Mouse (Mus musculus) midbrain, embryonic 14.5 days (tissue): ENCODE results near the gene Nmnat2. TPM values are rescaled to one million over a fixed set of nuclear protein-coding genes. Genes with fewer than 3 reads are reported as not detected.
A peak's percentile ranks its signal among the peaks of the same experiment; 100 is the strongest.

Source experiments
- ATAC-seq: fragments of 200-750 bp; cut with Nextera tagmentation; 2 replicates; pipeline ENCODE4 v1.8.0; 2017; ENCODE audit warnings: moderate number of reproducible peaks, moderate library complexity; ENCODE audit not compliant: low FRiP score, low TSS enrichment
- DNase-seq: peaks from one replicate; pipeline ENCODE4 v3.0.0-alpha.2; 2015
- H3K27ac ChIP-seq: fragments of 300-500 bp; sonication (generic); replicated peaks from 2 replicates; pipeline ENCODE4 v1.5.1; 2014; ENCODE audit warnings: mild to moderate bottlenecking, low read depth, low read length, moderate library complexity
- H3K27me3 ChIP-seq: fragments of 300-500 bp; sonication (generic); 2 replicates; pipeline ENCODE4 v1.6.1; 2014; ENCODE audit warnings: low read length, control low read depth, mixed read lengths; ENCODE audit not compliant: control insufficient read depth, insufficient read depth
- H3K36me3 ChIP-seq: fragments of 300-500 bp; sonication (generic); 2 replicates; pipeline ENCODE4 v1.6.1; 2014; ENCODE audit warnings: low read length, control low read depth; ENCODE audit not compliant: control insufficient read depth, insufficient read depth
- H3K4me1 ChIP-seq: fragments of 300-500 bp; sonication (generic); 2 replicates; pipeline ENCODE4 v1.6.1; 2014; ENCODE audit warnings: mild to moderate bottlenecking, antibody characterized with exemption, low read length, control low read depth; ENCODE audit not compliant: control insufficient read depth, insufficient read depth
- H3K4me2 ChIP-seq: fragments of 300-500 bp; sonication (generic); 2 replicates; pipeline ENCODE4 v1.6.1; 2014; ENCODE audit warnings: mild to moderate bottlenecking, low read length, moderate library complexity
- H3K4me3 ChIP-seq: fragments of 300-500 bp; sonication (generic); replicated peaks from 2 replicates; pipeline ENCODE4 v1.5.1; 2014; ENCODE audit warnings: low read depth, low read length
- H3K9ac ChIP-seq: fragments of 300-500 bp; sonication (generic); replicated peaks from 2 replicates; pipeline ENCODE4 v1.6.1; 2014; ENCODE audit warnings: mild to moderate bottlenecking, low read length, moderate library complexity
- H3K9me3 ChIP-seq: fragments of 300-500 bp; sonication (generic); 2 replicates; pipeline ENCODE4 v1.6.1; 2016; ENCODE audit warnings: low read length, control low read depth, mixed read lengths; ENCODE audit not compliant: control insufficient read depth
- WGBS: fragments of 180-500 bp; shearing (Covaris S2); extraction: QIAGEN DNeasy Blood & Tissue Kit; methylation state at CpG from one replicate; pipeline ENCODE4 v1.1.7; 2014; 5-methylcytosine and 5-hydroxymethylcytosine counted together
- polyA plus RNA-seq: library from polyadenylated mRNA; unstranded; fragments of >200 nt; fragmentation: Nextera tagmentation; extraction: Ambion mirVana; gene quantifications from 2 replicates; pipeline ENCODE4 v1.2.1, GENCODE M21; 2014

The Nmnat2 gene
- polyA plus RNA-seq, 1 experiment from 2014 or later: 83.2 TPM

- ATAC-seq (no peak), DNase-seq (no peak)
- WGBS: 80% methylated on average over 8 of the region's 8 CpGs
- no peaks in the 10 kb centered on the region for H3K36me3 ChIP-seq
- no peak overlapping the region for H3K4me3 ChIP-seq
- H3K4me1 ChIP-seq: no peaks in the 10 kb centered on the region
- H3K27ac ChIP-seq: no peak overlapping the region
- no peaks in the 10 kb centered on the region for H3K9me3 ChIP-seq
- H3K27me3 ChIP-seq: no peaks in the 10 kb centered on the region
- H3K9ac ChIP-seq: no peak overlapping the region
- no peak overlapping the region for H3K4me2 ChIP-seq
These were observed 174.0 kb downstream of the Nmnat2 start for GRCm38 (mm10) chr1:153128780-153129179.

GRCm38 (mm10) chr1:153129992-153130713 is 175.4 kb downstream of the Nmnat2 start:
- Histone ChIP-seq H3K27me3 (no peaks in the 10 kb centered on the region), H3K9me3 (no peaks in the 10 kb centered on the region), H3K9ac (no peak overlapping the region), H3K4me1 (0 out of 2 replicates have a peak, but pooled peaks cover 5% of the 10 kb centered on the region), H3K4me3 (no peak overlapping the region), H3K4me2 (no peak overlapping the region), H3K27ac (no peak overlapping the region), H3K36me3 (no peaks in the 10 kb centered on the region)
- 91% methylated on average over 11 of the region's 11 CpGs for WGBS
- ATAC-seq (no peak), DNase-seq (no peak)

- ATAC-seq: no peak
- peak; percentile 29 for DNase-seq
- Histone ChIP-seq H3K9me3 (no peaks in the 10 kb centered on the region), H3K4me3 (no peak overlapping the region), H3K4me1 (0 out of 2 replicates have a peak, but pooled peaks cover 5% of the 10 kb centered on the region), H3K36me3 (no peaks in the 10 kb centered on the region), H3K4me2 (no peak overlapping the region), H3K27me3 (no peaks in the 10 kb centered on the region), H3K9ac (no peak overlapping the region), H3K27ac (no peak overlapping the region; the same call in 1 of the 2 replicates)
- WGBS: 11% methylated on average over 9 of the region's 9 CpGs
These were observed 179.3 kb downstream of the Nmnat2 start for GRCm38 (mm10) chr1:153133865-153134781.

- Histone ChIP-seq H3K27me3 (no peaks in the 10 kb centered on the region), H3K27ac (no peak overlapping the region), H3K36me3 (no peaks in the 10 kb centered on the region), H3K9me3 (no peaks in the 10 kb centered on the region), H3K4me3 (no peak overlapping the region), H3K4me1 (0 out of 2 replicates have a peak, but pooled peaks cover 5% of the 10 kb centered on the region), H3K4me2 (no peak overlapping the region), H3K9ac (no peak overlapping the region)
- ATAC-seq (no peak), DNase-seq (no peak)
- 91% methylated on average over 13 of the region's 13 CpGs for WGBS
These were observed 181.9 kb downstream of the Nmnat2 start for GRCm38 (mm10) chr1:153136647-153137046.

GRCm38 (mm10) chr1:153138486-153138885 is 183.7 kb downstream of the Nmnat2 start:
- Histone ChIP-seq H3K27ac (no peak overlapping the region), H3K4me3 (no peak overlapping the region), H3K36me3 (no peaks in the 10 kb centered on the region), H3K9ac (no peak overlapping the region), H3K4me2 (no peak overlapping the region), H3K4me1 (0 out of 2 replicates have a peak, but pooled peaks cover 5% of the 10 kb centered on the region), H3K9me3 (no peaks in the 10 kb centered on the region), H3K27me3 (no peaks in the 10 kb centered on the region)
- DNase-seq (no peak), ATAC-seq (no peak)
- 63% methylated on average over 5 of the region's 5 CpGs for WGBS

- Histone ChIP-seq H3K4me3 (no peak overlapping the region), H3K9me3 (no peaks in the 10 kb centered on the region), H3K27ac (no peak overlapping the region), H3K4me2 (no peak overlapping the region), H3K36me3 (no peaks in the 10 kb centered on the region), H3K27me3 (no peaks in the 10 kb centered on the region), H3K9ac (no peak overlapping the region), H3K4me1 (0 out of 2 replicates have a peak, but pooled peaks cover under 1% of the 10 kb centered on the region)
- ATAC-seq (no peak), DNase-seq (no peak)
- 86% methylated on average over 7 of the region's 7 CpGs for WGBS
These were observed 184.8 kb downstream of the Nmnat2 start for GRCm38 (mm10) chr1:153139635-153140034.

GRCm38 (mm10) chr1:153140265-153140664 is 185.5 kb downstream of the Nmnat2 start:
- 81% methylated on average over 11 of the region's 11 CpGs for WGBS
- DNase-seq: no peak
- no peak for ATAC-seq

GRCm38 (mm10) chr1:153140747-153141228 is 186.0 kb downstream of the Nmnat2 start:
- Histone ChIP-seq H3K4me2 (no peak overlapping the region), H3K27me3 (no peaks in the 10 kb centered on the region), H3K4me1 (no peaks in the 10 kb centered on the region), H3K9me3 (no peaks in the 10 kb centered on the region), H3K36me3 (no peaks in the 10 kb centered on the region), H3K9ac (no peak overlapping the region), H3K27ac (no peak overlapping the region), H3K4me3 (no peak overlapping the region)
- no peak for ATAC-seq
- DNase-seq: no peak
- 26% methylated on average over 8 of the region's 8 CpGs for WGBS

More at GRCm38 (mm10) chr1:153140265-153140664, 185.5 kb downstream of the Nmnat2 start:
- no peak overlapping the region for H3K4me2 ChIP-seq
- no peaks in the 10 kb centered on the region for H3K36me3 ChIP-seq
- H3K4me1 ChIP-seq: no peaks in the 10 kb centered on the region
- no peak overlapping the region for H3K9ac ChIP-seq
- no peaks in the 10 kb centered on the region for H3K9me3 ChIP-seq
- H3K27me3 ChIP-seq: no peaks in the 10 kb centered on the region
- no peak overlapping the region for H3K4me3 ChIP-seq
- H3K27ac ChIP-seq: no peak overlapping the region
